Mouse (Mus musculus) R1 (cell line): ENCODE results near the gene Cdh4.

Source experiments
- DNase-seq: peaks from one replicate; pipeline ENCODE4 v3.0.0-alpha.2; 2018; ENCODE audit warnings: low read depth, low spot score

Gene Cdh4

GRCm38 (mm10) chr2:179467839-179468445, 25.7 kb downstream of the Cdh4 start:
- no peak for DNase-seq

- peak; percentile 65 for DNase-seq
Measured at GRCm38 (mm10) chr2:179476622-179477021, 34.4 kb downstream of the Cdh4 start.

- no peak for DNase-seq
Measured at GRCm38 (mm10) chr2:179480800-179481200, 38.6 kb downstream of the Cdh4 start.

- no peak for DNase-seq
Measured at GRCm38 (mm10) chr2:179481363-179481762, 39.1 kb downstream of the Cdh4 start.

GRCm38 (mm10) chr2:179488526-179489139, 46.4 kb downstream of the Cdh4 start:
- peak; percentile 67 for DNase-seq

- DNase-seq, result no peak
Measured at GRCm38 (mm10) chr2:179491891-179492290, 49.7 kb downstream of the Cdh4 start.

- peak; percentile 43 for DNase-seq
Measured at GRCm38 (mm10) chr2:179494276-179494675, 52.0 kb downstream of the Cdh4 start.

GRCm38 (mm10) chr2:179510439-179510838, 68.2 kb downstream of the Cdh4 start:
- DNase-seq, result no peak

GRCm38 (mm10) chr2:179516559-179516958, 74.3 kb downstream of the Cdh4 start:
- DNase-seq, result no peak

- DNase-seq, result no peak
Measured at GRCm38 (mm10) chr2:179518456-179519032, 76.3 kb downstream of the Cdh4 start.

- DNase-seq, result peak; percentile 18
Measured at GRCm38 (mm10) chr2:179519161-179519560, 76.9 kb downstream of the Cdh4 start.

- peak; percentile 54 for DNase-seq
Measured at GRCm38 (mm10) chr2:179519931-179520330, 77.7 kb downstream of the Cdh4 start.

- peak; percentile 56 for DNase-seq
Measured at GRCm38 (mm10) chr2:179520941-179521340, 78.7 kb downstream of the Cdh4 start.

GRCm38 (mm10) chr2:179521444-179521843, 79.2 kb downstream of the Cdh4 start:
- peak; percentile 59 for DNase-seq

- peak; percentile 97 for DNase-seq
Measured at GRCm38 (mm10) chr2:179522141-179522540, 79.9 kb downstream of the Cdh4 start.

GRCm38 (mm10) chr2:179526976-179527375, 84.7 kb downstream of the Cdh4 start:
- peak; percentile 59 for DNase-seq

GRCm38 (mm10) chr2:179530436-179531040, 88.3 kb downstream of the Cdh4 start:
- no peak for DNase-seq

GRCm38 (mm10) chr2:179533196-179533595, 91.0 kb downstream of the Cdh4 start:
- no peak for DNase-seq

- DNase-seq, result no peak
Measured at GRCm38 (mm10) chr2:179533881-179534280, 91.7 kb downstream of the Cdh4 start.

GRCm38 (mm10) chr2:179535204-179535603, 93.0 kb downstream of the Cdh4 start:
- DNase-seq, result no peak

GRCm38 (mm10) chr2:179536762-179537161, 94.5 kb downstream of the Cdh4 start:
- no peak for DNase-seq

- DNase-seq, result peak; percentile 46
Measured at GRCm38 (mm10) chr2:179537390-179537789, 95.2 kb downstream of the Cdh4 start.
